Mouse (Mus musculus) kidney, adult 8-10 months (tissue): ENCODE results near the gene Mbtps1.

Experiments used
- DNase-seq, 2 experiments: peaks; one replicate each; pipeline ENCODE4 v3.0.0; 2022

Gene Mbtps1

DNA sequence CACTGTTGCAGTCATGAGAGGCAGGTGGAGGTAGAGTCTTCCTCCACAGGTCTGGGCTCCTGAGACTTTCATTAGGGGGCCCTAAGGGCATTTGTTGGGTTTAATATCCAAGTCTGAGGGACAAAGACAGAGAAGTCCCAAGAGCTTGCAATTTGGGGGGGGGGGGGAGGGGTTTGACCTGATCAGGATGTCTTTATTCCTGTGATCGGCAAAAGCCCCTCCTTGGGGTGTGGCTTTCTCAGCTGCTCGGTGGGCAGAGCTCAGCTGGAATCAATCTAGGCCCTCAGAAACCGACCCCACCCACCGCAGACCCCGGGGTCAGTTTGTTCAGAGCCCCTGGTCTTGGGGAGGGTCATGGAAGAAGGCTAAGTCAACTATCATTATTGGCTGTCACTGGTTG lies 56.9 kb downstream of the Mbtps1 start, which contains the start of gene Slc38a8:
Slc38a8 (minus strand) TSS at position 101 of the 400 bp plus-strand sequence.
- no peak for DNase-seq

GRCm38 (mm10) chr8:119499836-119500235 lies 58.7 kb downstream of the Mbtps1 start:
- no peak for DNase-seq

- peak; percentile 14 to 74 for DNase-seq
Measured at GRCm38 (mm10) chr8:119496848-119497247, 61.7 kb downstream of the Mbtps1 start.

DNA sequence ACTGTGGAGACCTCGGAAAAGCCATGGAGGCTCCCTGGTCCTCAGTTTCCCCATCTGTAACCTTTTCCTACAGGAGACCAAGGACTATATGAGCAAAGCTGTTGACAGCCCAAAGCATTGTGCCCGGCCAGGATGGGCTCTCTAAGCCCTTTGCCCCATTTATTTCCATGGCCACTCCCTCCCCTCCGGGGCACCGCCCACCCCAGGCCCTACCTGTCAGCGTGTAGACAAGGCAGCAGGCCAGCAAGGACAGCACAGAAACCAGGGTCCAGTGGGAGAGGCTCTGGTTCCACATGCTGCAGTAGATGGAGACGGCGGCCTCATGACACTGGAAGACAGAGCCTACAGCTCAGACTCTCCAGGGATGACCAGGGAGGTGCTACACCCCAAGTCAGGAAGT lies 71.4 kb downstream of the Mbtps1 start:
- DNase-seq, result peak; percentile 11 to 14

GRCm38 (mm10) chr8:119484145-119484896 lies 74.2 kb downstream of the Mbtps1 start:
- DNase-seq, result no peak

DNA sequence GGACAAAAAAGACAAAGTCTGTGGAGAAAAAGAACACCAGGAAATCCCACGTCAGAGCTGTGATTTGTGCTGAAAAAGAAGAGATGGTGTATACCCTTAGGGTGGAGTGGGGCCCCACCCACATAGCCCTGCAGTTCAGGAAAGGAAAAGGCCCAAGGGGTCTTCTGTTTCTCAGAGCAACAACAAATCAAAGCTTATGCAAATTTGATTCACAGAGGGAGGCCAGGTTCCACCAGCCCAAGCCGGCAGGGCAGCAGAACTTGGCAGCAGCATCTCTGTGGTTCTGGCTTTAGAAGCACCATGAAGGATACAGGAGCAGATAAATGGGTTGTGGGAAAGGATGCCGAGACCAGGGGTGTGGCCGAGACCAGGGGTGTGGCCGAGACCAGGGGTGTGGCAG lies 79.9 kb downstream of the Mbtps1 start:
- no peak for DNase-seq

DNA sequence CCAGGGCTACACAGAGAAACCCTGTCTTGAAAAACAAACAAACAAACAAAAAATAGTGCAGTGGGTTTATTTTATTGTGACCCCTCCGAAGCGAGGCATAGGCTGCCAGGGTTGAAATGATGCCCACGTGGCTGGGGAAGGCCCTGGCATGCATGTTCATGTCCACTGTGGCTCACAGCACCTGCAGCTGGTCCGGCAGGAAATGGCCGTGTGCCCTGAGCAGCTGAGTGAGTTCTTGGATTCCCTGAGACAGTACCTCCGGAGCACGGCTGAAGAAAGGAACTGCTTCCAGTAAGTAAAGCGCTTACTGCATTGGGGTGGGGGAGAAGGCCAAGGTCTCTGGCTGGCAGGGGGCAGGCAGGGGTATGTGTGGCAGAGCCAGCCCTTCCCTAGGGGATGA lies 90.4 kb downstream of the Mbtps1 start:
- DNase-seq, result no peak

- DNase-seq, result no peak
Measured at GRCm38 (mm10) chr8:119466794-119467193, 91.7 kb downstream of the Mbtps1 start.

GRCm38 (mm10) chr8:119466105-119466504 lies 92.4 kb downstream of the Mbtps1 start:
- no peak for DNase-seq

DNA sequence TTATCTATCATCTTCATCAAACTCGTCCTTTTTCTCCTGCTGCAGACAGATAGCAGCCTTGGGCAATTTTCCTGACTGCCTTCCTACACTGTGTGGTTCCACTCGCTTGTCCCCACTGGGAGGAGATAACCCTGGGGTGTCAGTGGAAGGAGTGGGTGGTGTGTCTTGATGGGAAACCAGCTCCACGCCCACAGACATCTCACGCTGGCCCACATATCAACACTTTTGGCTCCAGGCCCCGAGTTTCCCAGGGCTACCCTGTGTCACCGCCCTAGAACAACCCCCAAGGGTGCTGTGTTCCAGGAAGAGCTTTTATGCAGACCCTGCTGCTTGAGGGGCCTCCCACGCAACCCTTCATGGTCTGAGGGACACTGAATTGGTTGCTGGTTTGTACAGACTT lies 94.8 kb downstream of the Mbtps1 start:
- DNase-seq, result no peak

GRCm38 (mm10) chr8:119461356-119461755 lies 97.2 kb downstream of the Mbtps1 start:
- no peak for DNase-seq

- no peak for DNase-seq
Measured at GRCm38 (mm10) chr8:119459724-119460123, 98.8 kb downstream of the Mbtps1 start.
